Mouse (Mus musculus) G1E (cell line): ENCODE measurements around the gene Nmrk2.

ENCODE experiments used
- CTCF ChIP-seq: IDR thresholded peaks from 2 replicates; pipeline ENCODE4 v1.5.1; 2012; ENCODE audit warnings: low read depth, low read length, inconsistent platforms, mixed read lengths
- GATA1 ChIP-seq: IDR thresholded peaks from 2 replicates; pipeline ENCODE4 v1.6.1; 2012; ENCODE audit warnings: borderline replicate concordance, low read length, inconsistent platforms, mixed read lengths
- GATA2 ChIP-seq: IDR thresholded peaks from 2 replicates; pipeline ENCODE4 v1.6.1; 2012; ENCODE audit warnings: low read depth, low read length, inconsistent platforms, borderline replicate concordance
- POLR2AphosphoS5 ChIP-seq: IDR thresholded peaks from 2 replicates; pipeline ENCODE4 v1.6.1; 2012; ENCODE audit warnings: low read depth, low read length, inconsistent platforms; ENCODE audit not compliant: insufficient replicate concordance
- TAL1 ChIP-seq: conservative IDR thresholded peaks from 2 replicates; pipeline ENCODE4 v1.6.1; 2012; ENCODE audit warnings: low read depth, low read length, inconsistent platforms, mixed read lengths

DNA sequence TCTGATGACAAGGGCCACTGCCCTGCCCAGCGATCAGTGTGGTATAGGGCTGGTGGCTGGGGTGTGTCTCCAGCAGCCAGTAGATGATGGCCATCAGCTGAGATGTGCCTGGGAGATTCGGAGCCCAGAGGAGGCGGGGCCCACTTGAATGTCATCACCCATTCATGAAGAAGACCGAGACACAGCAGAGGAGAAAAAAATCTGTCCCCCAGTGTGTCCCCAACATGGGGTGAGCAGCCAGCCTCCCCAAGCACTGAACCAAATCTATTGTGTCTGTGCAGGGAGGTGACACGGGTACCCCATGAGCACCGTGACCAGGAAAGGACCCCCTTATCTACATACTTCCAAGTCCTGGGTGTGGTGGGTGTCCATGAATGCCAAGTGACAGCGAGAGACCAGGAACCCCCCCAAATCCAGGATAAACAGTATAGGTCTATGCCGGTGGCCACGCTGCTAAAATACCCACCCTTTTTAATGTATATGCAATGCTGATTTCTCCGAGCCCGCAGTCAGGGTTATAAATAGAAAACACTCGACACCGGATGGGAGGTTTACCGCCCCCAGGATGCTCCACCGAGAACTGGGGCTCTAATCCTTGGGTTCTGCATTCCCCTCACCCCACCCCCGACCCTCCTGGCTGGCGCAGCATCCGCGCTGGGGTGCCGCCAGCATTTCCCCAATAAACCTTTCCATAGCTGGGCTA, 28.0 kb upstream of the Nmrk2 start:
- TF ChIP-seq CTCF: no peak
- no peak for TF ChIP-seq TAL1
- TF ChIP-seq POLR2AphosphoS5: no peak
- TF ChIP-seq GATA1: no peak
- TF ChIP-seq GATA2: no peak
